Mouse (Mus musculus) c-Kit-positive CD71-positive TER-119-positive erythroid progenitor cells, embryonic 14.5 days (primary cell): ENCODE data around the gene Adcy1.
A peak's percentile ranks its signal among the peaks of the same experiment; 100 is the strongest.

Experiments used
- DNase-seq: peaks from one replicate; pipeline ENCODE4 v3.0.0-alpha.2; 2013; ENCODE audit warnings: low spot score

The Adcy1 gene

DNA sequence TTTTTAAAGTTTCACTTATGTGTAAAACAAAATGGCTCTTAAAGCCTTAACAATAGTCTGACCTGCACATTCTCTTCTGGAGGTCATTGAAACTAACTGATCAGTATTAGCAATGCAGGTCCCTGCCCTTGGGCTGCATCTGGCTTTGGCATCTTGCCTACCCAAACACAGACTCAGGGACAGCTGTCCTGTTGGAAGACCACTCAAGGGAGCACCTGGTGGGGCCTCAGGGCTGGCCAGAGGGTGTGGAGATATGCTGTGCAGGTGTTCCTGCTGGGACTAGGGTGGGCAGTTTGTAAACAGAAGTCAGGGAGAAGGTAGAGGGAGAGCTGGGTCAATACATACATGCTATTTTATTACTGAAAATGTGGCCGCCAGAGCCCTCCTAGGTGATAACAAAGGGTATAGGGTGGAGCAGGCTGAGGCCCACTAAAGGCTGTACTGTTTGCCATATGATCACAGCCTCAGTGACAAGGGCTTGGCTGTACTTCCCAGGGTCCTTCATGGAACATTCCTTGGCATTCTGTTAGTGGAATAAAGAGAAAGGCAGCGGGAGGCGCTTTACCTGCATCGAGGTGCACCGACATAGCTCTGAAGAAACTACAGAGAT is 73.1 kb downstream of the Adcy1 start:
- no peak for DNase-seq

DNA sequence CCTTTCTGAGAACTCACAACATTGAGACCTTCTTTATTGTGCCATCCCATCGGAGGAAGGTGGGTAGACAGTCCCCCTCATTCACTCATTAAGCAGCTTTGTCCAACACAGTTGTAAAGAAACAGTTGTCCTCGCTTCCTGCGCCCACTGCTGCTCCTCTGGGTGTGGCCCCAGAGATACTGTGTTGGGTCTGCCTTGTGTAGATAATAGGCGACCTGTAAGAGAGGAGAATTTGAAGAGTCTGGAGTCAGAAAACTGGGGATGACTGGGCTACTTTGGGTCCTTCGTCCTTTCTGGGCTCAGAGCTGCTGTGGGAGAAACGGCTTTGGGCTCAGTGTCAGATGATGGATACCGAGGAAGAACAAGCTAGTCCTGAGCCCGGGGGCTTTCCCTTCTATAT is 75.1 kb downstream of the Adcy1 start:
- no peak for DNase-seq

DNA sequence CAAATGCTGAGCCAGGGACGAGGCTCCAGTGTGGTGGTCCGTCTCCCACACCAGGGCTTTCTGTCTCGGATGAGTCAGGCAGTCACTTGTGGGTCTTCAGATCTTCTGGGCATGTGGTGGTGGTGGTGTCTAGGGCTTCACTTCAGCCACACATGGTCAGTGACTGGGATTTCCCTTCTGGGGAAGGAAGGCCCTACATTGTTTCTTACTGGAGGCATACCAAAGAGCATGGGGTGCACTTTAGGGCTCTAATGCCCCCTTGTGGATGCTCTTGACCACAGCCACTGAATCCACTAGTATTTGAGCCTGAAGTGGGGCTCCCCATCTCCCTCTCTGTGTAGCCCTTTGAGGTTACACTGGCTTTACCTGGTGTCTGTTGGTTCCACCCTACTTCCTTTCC is 77.2 kb downstream of the Adcy1 start:
- DNase-seq = peak; percentile 2

DNA sequence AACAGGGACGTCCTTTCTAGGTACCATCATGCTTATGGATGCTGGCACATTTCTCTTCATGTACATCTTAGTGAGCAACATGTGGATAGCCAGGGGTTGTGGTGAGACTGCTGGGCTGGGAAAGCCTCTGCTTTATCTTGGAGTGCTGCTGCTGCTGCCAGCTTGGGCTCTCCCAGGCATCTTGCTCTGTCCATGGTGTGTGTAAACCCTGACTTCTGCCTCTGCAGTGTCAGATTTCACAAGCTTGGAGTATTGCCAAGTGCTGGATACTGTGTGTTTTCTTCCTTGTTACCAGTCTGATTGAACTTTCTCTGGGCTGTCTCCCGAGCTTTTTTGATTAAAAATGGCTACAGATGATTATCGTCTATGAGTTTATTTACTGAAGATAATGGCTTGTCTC is 79.4 kb downstream of the Adcy1 start:
- DNase-seq = no peak

DNA sequence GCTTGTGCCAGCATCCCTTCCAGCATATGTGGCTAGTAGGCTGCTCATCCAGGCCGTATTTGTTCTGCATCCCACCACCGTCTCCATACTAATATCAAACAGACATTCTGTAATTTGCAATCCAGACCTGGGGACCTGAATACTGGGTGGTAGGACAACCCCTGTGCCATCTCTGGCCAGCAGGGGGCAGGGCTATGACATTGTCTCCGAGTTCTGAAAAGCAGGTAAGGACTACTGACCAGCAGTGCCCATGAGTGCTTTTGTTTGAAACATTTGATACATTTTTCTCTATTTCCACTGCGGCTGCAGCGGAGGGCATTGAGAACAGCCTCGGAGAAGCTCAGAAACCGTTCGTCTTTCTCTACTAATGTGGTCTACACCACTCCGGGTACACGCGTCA is 81.1 kb downstream of the Adcy1 start:
- no peak for DNase-seq

DNA sequence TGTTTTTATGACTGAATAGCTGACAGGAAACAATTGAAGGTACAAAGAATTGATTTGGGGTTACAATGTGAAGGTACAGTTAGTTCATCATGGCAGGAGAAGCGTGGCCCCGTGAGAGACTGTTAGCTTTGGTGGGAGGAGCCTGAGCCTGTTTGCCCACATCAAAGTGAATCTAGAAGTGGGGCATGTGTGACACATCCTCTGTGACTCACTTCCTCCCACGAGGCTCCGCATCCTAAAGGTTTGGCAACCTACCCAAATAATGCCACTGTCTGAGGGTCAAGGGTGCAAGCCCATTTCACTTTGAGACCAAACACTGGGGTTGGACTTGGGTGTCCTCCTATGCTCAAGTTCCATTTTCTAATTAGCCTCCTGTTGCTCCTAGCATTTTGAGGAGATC is 81.9 kb downstream of the Adcy1 start:
- DNase-seq = no peak

DNA sequence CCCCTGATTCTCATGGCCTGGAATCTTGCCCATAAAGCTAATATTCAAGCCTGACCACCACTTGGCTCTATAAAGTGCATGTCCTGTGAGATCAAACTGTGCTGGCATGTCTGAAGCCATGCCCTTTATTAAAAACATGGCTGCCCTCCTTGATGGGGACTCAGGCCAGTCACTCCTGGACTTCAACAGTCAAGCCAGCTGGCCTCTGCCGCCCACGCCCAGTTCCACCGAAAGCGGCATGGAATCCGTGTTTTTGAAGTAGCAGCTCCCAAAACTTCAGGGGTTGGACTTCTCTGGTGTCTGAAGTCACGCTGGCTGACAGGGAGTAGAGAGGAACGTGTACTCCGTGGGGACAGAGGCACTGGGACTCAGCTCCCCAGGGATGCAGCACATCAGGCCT is 84.2 kb downstream of the Adcy1 start:
- DNase-seq = no peak

DNA sequence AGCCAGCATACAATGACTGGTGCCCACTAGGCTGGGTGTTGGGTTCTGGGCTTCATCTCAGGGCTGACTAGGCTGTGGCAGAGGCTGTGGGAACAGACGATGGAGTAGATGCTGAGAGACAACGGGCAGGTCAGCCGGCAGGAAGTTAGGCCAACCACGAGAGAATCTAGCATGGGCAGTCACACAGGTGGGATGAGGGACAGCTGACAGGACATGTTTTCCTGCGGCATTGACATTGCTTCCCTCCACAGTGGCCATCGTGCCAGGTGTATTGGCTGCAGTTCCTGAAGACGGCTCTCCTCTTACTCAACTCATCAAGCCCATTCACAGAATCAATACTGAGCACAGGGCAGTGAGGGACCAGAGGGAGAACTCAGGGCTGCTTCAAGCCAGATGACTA is 84.7 kb downstream of the Adcy1 start:
- no peak for DNase-seq

DNA sequence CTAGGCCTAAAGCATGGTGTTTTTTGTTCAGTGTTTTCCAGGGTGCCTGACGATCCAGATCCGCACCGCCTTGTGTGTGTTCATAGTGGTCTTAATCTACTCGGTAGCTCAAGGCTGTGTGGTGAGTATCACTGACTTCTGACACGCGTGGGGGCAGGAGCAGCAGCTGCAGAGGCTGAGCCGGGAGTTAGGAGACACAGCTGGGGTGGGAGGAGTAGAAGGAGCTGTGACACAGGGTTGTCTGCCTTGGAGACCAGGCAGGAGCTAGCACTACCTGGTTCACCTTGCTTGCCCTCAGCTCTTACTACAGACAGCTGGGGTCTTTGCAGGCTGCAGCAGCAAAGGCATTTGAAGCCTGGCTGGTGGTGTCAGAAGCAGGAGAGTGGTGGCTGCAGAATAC is 86.2 kb downstream of the Adcy1 start:
- no peak for DNase-seq

DNA sequence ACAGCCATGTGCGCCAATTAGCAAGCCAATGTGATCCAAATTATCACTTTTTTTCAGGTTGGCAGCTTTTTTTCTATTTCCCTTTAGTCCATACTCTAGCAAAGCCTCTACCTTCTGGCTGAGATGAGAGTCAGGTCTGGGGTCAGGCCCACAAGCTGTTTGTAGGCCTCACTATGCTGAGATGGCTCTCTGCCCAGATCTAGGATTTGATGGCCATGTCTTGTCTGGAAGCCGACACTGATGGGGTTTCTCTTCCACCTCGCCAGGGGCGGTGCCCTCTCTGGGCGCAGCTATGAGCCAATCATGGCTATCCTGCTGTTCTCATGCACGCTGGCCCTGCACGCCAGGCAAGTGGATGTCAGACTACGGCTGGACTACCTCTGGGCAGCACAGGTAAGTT is 87.2 kb downstream of the Adcy1 start:
- no peak for DNase-seq

DNA sequence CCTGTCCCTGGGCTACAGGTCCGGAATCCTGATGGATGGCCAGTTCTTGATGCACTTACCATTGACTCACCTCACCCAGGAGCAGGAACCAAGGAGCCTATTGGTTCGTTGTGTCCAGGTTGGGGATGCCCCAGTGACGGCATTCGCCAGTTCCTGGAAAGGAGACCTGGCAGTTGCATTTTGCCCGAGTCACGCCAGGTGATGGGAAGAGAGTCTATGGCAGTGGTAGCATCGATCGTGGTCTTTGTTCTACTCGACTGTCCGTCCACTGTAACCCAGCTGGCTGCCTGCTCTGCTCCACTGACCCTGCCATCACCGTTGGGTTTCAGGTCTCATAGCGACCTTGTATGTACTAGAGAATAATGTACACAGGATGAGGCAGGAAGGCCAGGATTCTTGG is 89.1 kb downstream of the Adcy1 start:
- DNase-seq = no peak

DNA sequence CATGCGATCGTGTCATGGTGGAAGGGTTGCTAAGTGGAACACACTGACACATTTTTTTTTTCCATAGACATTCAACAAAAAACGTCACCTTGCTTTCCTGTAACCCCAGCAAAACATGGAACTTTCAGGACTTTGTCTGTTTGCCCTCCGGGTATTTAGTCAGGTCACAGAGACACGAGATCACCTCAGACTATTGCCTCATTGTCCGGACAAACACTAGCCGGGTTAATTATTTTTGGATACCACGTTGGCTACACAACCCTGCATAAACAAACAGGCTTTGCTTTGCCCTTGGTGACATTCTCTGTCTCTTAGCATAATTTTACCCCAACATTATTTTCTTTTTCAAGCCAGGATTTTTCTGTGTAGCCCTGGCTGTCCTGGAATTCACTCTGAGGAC is 89.8 kb downstream of the Adcy1 start:
- no peak for DNase-seq

DNA sequence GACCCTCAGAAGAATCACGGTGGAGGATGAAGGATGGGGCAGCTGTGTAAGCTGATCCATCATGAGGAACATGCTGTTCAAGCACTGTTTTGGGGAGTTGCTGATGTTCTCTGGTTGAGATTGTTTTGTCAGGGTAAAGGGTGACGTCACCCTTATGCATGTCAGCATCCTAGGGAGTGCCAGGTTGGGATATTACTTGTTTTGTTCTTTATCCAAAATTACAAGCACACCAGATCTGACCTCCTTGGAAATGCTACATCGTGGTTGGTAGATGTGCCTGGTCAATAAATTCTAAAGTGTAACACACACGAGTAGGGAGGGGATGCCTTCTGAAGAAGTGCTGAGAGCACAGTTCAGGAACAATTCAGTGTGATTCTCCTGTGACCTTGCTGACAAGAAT is 93.1 kb downstream of the Adcy1 start:
- DNase-seq = no peak

DNA sequence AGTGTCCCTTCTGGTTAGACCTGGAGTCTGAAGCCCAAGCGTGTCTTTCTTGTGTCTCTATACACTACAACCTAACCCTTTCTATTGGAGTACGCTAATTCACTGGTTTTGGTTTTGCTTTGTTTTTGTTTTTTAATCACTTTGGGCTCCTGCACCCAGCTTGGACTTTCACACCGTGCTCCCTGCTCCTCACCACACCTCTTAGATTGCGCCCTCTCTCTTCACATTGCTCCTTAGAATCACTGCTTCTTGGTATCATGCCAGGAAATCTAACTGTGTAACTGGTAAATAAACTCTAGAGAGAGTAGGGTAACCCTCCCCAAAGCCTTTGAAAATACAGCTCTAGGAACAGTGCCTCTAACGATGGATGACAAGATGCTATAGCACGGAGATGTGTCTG is 94.9 kb downstream of the Adcy1 start:
- DNase-seq = no peak

DNA sequence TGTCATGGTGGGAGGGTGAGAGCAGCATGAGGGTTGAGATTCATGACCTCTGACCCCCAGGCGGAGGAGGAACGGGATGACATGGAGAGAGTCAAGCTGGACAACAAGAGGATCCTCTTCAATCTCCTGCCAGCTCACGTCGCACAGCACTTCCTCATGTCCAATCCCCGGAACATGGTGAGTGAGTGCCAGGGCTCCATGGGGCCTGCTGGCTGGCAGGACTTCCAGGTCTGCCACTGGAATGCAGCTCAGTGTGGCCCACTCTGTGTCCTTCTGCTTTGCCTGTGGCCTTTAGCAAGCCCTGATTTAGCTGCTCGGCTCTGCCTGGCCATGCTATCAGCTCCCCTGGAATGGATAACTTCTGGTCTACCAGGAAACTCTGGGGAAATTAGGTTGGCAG is 96.9 kb downstream of the Adcy1 start:
- DNase-seq = no peak

DNA sequence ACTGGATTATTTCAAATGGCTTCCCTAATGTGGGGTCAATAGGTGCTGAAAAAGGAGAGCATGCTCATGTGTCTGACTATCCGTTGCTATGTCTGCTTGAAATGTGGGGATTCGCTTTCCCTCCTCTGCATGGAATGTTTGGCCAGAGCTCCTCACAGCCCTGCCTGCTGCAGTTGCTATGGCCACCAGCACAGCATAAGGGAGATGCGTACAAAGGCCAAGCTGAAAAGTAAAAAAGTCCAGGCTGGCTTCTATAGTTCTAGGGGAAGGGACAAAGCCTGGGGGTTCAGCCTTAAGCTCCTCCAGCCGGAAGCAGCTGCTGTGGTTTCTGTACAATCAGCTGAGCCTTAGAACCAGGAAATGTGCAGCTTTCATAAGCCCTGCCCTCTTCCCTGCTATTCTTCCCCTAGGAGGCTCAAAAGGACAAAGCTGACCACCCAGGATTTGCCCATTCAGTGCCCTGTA is 97.4 kb downstream of the Adcy1 start:
- no peak for DNase-seq

DNA sequence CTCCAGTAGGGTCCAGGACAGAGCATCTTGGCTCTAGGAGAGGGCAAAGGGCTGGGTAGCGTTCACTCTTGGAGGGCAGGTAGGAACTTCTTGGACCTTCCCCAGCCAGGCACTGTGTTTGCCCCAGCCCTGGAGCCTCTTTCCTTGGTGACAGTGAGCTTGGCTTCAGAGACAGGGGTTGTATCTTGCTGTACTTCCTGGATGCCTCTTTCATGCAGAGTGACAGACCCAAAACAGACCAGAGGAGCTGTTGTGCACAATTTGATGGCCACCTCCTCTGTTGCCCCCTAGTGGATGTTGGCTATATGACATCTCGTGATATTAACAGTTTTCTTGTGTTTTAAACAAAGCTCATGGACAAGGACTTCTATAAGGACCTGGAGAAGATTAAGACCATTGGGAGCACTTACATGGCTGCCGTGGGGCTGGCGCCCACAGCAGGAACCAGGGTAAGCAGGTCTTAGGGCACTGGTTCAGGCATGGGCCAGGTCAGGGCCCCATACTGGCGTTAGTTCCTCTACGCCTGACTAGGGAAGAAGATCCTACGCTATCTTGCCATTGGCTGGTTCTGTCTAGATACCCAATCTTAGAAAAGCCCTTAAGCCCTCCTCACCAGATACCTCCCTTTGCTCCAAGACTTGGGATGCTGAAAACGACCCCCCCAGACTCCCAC is 98.3 kb downstream of the Adcy1 start:
- peak; percentile 14 for DNase-seq

DNA sequence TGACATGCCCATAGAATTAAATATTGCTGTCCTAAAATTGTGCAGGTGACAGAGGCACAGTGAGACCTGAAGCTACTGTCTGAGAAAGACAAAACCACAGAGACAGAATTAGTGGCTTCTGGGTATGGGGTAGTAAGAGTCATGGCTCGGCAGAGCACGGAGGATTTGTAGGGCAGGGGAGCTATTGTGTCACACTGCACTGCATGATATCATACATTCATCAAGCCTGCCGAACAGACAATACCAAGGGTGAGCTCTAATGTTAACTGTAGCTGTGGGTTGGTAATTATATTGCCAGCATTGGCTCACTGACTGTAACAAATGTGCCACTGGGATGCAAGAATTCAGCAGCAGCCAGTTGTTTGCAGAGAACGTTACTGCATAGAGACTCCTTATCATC is 101.1 kb downstream of the Adcy1 start:
- no peak for DNase-seq

DNA sequence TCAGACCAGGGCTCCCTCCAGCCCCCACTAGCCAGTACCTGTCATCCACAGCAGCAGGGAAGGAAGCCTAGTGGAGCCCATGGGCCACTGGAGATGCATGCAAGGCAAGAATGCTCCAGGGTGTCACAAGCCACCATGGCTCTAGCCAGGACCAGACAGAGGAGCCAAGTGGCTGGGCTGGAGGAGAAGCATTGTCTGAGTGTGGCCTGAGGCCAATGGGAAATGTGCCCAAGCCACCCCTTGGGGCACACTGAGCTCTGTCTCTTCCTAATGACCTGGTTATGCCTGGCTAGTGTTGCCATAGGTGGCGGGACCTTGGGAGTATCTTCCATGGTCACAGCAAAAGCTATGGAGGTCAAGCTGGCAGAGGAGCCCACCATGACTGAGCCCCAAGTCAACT is 106.4 kb downstream of the Adcy1 start:
- DNase-seq = no peak

DNA sequence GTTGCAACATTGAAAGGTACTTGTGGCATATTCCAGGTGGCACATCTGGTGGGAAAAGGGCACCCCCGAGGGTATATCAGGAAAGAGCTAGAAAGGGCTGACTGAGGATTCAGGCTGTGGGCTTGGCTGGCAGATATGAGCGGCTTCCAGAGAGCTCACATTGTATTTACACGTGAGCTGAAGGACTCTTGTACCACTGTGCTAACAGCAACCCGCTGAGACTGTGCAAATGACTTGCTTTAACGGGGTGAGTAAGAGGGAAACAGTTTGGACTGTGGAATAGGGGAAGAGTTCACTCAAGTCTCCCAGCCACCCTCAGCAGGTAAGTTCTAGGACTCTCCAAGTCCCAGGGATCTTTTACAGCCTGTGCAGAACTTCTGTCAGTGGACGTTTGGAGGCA is 110.4 kb downstream of the Adcy1 start:
- DNase-seq = no peak

DNA sequence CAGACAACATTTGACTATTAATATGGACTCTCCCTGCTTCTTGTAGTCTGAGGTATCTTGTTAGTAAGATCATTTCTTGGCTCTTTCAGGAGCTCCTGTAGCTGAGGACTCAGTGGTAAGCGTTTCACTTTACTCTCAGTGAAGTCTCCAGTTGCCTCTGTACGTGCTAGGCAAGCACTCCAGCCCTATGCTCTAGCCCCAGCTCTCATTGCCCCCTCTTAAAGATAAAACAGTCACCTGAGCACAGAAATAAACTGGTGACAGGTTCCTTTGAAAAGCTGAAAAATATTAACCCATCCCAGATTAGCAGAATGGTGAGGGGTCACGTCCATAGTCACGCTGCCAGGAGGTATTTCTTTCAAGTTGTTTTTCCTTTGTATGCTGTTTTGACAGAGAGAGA is 115.4 kb downstream of the Adcy1 start:
- no peak for DNase-seq

DNA sequence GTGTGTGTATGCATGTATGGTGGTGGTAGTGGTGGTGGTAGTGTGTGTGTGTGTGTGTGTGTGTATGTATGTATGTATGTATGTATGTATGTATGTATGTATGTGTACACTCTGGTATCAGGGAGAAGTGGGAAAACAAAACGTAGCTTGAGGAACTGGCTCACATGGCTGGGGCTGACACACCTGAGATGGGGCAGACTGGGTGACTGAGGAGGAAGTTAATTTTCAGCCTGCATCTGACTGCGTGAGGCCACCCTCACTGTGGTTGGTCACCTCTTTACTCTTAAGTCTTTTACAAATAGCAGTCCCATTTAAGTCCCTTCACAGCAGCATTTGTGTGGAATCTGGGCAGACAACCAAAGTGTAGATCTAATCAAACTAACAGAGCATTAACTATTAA is 116.0 kb downstream of the Adcy1 start:
- no peak for DNase-seq

DNA sequence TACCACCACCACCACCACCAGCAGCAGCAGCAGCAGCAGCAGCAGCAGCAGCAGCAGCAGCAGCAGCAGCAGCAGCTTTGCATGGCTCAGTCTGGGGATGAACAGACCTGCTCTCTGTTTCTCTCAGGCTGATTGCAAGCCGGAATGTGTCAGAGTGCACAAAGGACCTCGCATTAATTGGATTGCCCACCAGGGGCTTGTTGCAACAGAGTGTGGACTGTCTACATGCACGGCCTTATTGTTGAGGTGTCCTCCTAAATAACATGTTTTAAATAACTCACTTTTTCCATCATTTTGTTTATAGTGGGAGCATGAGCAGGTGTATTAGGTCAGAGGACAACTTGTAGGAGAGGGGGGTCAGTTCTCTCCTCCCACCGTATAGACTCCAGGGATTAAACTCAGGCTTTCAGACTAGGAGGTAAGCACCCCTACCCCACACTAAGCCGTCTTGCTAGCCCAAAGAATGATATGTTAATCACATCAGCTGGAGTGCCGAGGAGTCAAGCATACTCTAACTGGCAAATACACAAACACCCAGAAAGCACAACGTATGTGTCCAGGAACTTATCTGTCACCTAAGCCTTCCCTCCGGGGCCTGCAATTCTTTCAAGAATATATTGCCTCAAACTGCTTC is 119.2 kb downstream of the Adcy1 start:
- no peak for DNase-seq

DNA sequence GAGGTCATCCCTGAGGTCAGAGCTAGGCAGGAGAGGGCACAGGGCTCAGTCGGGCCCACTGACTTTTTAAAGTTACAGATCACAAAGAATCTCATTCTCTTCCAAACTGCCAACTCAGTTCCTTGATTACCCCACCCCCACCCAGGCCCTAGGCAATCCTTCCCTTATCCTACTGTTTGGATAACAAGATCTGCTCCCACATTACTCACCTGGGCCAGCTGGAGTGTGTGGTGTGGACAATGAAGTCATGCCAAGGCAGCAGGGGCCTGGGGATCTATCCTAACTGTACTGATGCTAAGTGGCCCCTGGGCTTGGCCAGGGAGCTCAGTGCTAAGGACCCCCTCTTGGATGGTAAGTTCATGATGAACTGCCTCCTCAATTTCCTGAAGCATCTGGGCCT is 121.1 kb downstream of the Adcy1 start:
- no peak for DNase-seq
